Mouse (Mus musculus) gonadal fat pad, adult 2 months (tissue): ENCODE measurements at regions not wholly inside any gene's neighbourhood (a gene's known extent, or its start where the extent isn't known, plus 50 kb on each side); places are given as distances from the start of the nearest gene placed in this dataset.

Experiments
- DNase-seq: peaks from one replicate; pipeline ENCODE4 v3.0.0-alpha.2; 2012; ENCODE audit warnings: low read depth

DNA sequence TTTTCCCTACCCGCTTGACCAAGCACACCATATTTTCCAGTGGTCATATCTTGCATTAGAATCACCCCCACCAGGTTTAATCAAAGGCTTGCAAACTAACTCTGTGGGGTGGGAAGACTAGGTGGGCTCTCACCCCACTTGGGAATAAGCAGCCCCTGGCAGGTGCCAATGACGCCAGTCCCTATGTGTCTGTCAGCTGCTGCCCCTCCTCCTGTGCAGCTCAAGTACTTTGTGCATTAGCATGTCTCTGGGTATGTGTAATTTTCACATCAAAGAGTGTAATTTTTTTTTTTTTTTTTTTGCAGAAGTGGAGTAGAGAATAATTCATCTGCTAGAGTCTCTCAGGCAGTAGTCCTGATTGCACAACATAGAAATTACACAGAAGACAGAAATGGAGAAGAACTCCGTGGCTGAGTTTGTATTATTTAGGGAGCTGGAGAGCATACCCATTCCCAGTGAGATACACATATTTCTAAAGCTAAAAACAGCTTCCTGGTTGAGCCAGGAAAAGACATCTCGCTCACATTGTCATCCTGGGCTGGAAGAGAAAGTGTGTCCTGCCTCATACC is 186.6 kb downstream of the Rybp start:
- no peak for DNase-seq

GRCm38 (mm10) chr6:100096393-100097125 is 190.7 kb downstream of the Rybp start:
- DNase-seq, result no peak

GRCm38 (mm10) chr6:100094653-100095217 is 192.6 kb downstream of the Rybp start:
- DNase-seq, result no peak

DNA sequence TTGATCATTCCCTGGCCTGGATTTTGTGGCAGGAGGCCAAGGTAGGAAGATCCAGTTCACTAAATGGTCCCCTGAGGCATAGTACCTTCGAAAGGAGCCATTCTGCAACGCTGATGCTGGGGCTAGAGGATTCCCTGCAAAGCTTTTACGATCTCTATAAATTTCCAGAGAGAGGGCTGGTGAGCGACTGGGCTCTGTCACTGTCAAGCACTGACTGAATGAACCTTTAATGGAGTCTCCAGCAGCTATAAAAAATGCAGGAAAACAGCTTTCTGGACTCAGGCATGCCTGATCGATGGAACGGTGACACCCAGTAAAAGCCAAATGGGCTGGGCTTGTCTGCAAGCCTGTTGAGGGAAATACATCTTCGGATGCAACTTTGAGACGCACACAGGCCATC is 194.4 kb downstream of the Rybp start:
- no peak for DNase-seq

- no peak for DNase-seq
These were observed 195.5 kb downstream of the Rybp start for GRCm38 (mm10) chr6:100091815-100092214.

DNA sequence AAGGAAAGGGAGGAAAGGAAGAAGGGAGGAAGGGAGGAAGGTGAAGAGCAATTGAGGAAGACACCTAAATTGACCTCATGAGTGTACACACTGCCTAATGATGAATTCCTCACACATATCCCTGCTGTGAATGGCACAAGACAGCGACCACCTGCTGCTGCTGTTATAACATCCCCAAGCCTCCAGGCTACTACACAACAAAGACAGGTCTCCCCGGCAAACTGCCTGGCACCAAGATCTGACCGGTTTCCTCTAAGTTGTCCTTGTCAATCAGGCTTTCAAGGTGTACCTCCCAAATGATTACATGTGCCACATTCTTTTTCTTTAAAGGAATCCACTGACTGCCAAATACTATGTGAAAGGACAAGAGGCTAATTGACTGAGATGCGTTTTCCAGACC is 198.7 kb downstream of the Rybp start:
- DNase-seq, result no peak

GRCm38 (mm10) chr6:100086807-100087206 is 200.5 kb downstream of the Rybp start:
- no peak for DNase-seq

DNA sequence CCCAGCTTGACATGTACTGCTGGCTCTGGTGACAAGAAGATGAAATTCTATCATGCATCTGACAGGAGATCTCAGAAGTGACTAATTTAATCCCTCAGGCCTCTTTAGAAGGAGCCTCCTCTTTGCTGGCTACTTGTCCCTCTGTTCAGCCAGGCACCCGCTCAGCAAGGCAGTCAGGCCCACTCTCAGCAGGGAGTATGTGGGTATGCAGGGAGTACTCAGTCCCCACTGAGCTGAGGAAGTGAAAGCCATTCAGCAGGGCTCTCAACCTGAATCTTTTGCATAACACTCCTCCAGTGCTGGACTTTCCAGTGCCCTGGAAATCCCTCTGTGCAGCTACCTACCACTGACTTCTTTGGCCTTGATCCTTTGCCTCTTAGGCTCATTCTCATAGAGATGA is 201.3 kb downstream of the Rybp start:
- no peak for DNase-seq

DNA sequence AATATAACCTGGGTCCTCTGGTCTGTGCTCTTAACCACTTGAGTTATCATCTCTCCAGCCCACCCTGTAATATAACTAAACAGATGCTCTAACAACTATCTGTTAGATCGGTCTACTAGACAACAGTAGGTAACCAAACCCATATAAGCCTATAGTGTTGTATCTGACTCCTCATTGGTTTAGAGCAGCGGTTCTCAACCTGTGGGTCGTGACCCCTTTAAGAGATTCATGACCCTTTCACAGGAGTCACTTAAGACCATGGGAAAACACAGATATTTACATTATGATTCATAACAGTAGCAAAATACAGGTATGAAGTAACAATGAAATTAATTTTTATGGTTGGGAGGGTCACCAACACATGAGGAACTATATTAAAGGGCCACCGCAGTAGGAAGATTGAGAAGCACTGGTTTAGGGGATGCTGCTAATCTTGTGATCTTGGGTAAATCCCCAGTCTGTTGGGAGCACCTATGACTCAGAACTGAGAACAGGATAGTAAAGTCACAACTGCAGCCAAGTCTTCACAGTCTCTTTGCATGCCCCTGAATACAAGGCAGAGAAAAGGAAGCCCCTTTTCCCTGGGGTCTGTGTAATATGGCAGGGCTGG is 203.3 kb downstream of the Rybp start:
- no peak for DNase-seq

DNA sequence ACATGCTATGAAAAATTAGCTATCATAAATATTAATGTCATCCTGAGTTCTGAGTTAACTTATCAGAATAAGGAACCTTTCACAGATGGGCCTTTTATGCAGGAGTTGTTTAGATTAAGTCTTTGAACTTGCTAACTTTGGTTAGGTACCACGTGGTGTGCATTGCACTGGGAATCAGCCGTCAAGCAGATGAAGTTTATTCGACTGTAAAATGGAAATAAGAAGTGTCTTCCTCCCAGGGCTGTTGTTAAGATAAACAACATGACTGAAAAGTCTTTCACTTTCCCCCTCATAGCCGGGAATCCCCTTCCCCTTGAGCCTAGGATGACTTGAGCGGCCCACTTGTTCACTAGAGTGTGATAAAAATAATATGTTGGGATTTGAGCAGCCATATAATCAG is 204.2 kb downstream of the Rybp start:
- DNase-seq, result no peak

GRCm38 (mm10) chr6:100074672-100075335 is 212.5 kb downstream of the Rybp start:
- no peak for DNase-seq

DNA sequence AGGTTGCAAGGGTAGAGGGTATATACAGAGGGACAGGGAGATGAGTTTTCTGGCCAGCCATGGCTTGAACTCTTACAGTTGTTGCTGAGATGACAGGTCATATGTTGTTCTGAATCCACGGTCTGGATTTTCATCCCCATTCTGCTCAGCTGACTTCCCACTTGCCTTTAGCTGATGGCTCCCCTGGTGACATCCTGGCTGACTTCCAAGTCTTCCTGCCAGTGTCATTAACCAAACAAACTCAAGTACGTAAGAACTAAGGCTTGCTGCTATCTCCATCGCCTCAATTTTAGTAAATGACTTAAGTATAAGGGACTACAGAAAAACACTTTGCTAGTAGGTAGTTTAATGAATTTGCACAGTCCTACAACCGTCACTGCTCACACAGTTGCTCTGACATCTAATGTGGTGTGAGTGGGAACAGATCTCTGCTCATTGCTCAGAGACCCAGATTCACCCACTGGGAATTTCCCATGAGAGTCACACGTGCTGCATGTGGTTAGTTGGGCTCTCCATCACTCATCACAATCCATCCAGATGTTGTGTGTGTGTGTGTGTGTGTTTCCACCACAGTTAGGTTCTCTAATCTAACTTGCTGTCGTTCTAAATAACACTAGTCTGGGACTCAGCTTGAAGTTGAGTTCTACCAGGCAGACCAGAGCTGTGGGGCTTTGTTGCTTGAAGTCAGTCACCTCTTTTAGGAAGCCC is 214.9 kb downstream of the Rybp start:
- no peak for DNase-seq

GRCm38 (mm10) chr6:100069151-100069550 is 218.1 kb downstream of the Rybp start:
- DNase-seq, result no peak

DNA sequence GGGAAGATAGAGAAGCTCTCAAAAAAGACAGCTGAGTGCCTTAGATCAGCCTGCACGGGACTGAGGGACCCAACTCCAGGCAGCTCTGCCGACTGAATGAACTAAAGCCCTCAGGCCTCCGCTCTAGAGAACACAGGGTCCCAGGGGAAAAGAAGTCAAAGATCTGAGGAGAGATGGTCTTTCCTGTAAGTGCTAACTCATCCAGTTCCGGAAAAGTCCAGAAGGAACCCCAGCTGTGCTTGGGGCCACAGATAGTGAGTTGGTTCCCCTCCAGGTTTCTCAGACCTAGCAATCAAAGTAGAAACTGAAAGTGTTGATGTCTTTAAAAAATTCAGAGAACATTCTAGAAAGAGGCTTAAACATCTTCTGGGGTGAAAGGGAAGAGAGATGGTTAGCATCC is 220.0 kb downstream of the Rybp start:
- no peak for DNase-seq

- DNase-seq, result no peak
These were observed 221.7 kb downstream of the Rybp start for GRCm38 (mm10) chr6:100065586-100065985.

GRCm38 (mm10) chr6:100062961-100063360 is 224.3 kb downstream of the Rybp start:
- DNase-seq, result no peak

GRCm38 (mm10) chr6:100059803-100060202 is 227.5 kb downstream of the Rybp start:
- no peak for DNase-seq

- no peak for DNase-seq
These were observed 231.3 kb downstream of the Rybp start for GRCm38 (mm10) chr6:100055980-100056379.

GRCm38 (mm10) chr6:100052955-100053795 is 234.1 kb downstream of the Rybp start:
- DNase-seq, result no peak

DNA sequence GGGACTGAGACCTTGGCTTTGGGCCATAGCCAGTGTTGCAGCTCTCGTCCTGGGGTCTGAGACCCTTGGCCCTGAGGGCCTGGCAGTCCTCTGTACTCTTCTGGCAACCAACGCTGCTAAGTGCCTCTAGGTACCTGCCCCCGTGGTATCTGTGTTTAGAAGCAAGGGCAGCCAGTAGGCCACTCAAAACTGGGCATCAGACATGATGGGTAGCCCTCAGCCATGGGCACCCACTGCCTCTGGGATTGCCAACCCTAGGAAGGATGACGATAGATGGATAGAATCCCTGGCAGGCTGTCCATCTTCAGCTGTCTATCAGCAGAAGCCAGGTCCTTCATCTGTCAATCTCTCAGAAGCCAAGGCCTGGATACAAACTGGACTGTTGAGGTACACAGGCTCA is 234.9 kb downstream of the Rybp start:
- DNase-seq, result no peak

GRCm38 (mm10) chr6:100049036-100049435 is 238.2 kb downstream of the Rybp start:
- no peak for DNase-seq
